Mouse (Mus musculus): ENCODE results near the gene Srpk1. TPM values are rescaled to one million over a fixed set of nuclear protein-coding genes. Genes with fewer than 3 reads are reported as not detected.

The Srpk1 gene
- polyA plus RNA-seq, 1 experiment from 2014 or later = 124 TPM

GRCm38 (mm10) chr17:28640113-28640512, 17.6 kb upstream of the Srpk1 start:
- no peaks in the 10 kb centered on the region for H3K9me3 ChIP-seq (ENCODE audit: control insufficient read depth, low read length)
- no peak overlapping the region for H3K9ac ChIP-seq (ENCODE audit: low read length)
- H3K4me2 ChIP-seq (ENCODE audit: low read depth, severe bottlenecking) = no peak overlapping the region
- 0 out of 2 replicates have a peak, but pooled peaks cover 2% of the 10 kb centered on the region for H3K4me1 ChIP-seq (ENCODE audit: control insufficient read depth, insufficient read depth, low read length)
- WGBS = 86% methylated on average over 3 of the region's 3 CpGs
- DNase-seq (ENCODE audit: low spot score) (no peak), ATAC-seq (ENCODE audit: insufficient number of reproducible peaks, low FRiP score, low TSS enrichment, low read depth) (no peak)
- no peaks in the 10 kb centered on the region for H3K27me3 ChIP-seq (ENCODE audit: control insufficient read depth, insufficient read depth, low read length)
- H3K36me3 ChIP-seq (ENCODE audit: control insufficient read depth, insufficient read depth, low read length) = no peaks in the 10 kb centered on the region
- H3K4me3 ChIP-seq (ENCODE audit: low read depth, low read length) = no peak overlapping the region
- no peak overlapping the region for H3K27ac ChIP-seq (replicated peaks; ENCODE audit: low read depth, low read length)

DNA sequence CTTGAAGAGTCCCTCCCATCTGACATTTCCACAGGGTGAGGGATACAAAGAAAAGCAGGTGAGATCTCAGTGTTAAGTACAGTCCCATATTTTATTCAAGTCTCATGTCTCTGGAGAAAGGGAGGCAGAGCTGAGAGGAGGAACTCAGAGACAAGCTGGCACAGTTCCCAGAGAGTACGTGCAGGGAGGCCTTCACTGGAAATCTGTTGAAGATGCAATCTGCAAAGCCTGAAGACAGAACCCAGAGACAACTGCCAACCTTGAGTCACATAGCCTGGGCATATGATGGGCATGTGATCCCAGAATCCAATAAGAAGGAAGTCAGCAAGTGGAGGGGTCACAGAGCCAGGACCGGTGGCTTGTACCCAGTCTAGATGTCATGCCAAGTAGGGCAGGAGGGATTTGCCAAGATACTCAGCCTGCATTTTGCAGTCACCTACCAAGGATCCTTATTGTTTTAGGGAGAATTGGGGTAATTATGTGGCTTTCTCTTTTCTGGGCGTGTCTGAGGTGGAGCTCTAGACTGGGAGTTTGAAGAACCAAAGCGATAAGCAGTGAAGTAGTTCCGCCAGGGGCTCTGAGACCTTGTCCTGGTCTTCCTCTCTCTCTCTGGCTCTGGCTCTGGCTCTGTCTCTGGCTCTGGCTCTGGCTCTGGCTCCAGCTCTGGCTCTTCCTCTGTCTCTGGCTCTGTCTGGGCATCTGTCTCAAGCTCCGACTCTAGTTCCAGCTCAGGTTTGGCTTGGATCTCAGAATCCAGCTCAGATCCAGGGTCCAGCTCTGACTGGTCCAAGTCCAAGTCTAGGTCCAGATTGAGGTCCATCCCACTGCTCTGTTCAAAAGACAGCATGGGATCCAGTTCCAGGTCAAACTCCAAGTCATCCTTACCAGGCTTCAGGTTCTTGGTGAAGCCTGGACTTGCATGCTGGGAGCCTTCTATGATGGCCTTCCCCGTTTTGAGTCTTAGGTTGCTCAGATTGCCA, 15.5 kb upstream of the Srpk1 start:
- Histone ChIP-seq H3K4me1 (ENCODE audit: control insufficient read depth, insufficient read depth, low read length) (0 out of 2 replicates have a peak, but pooled peaks cover 2% of the 10 kb centered on the region), H3K9ac (ENCODE audit: low read length) (no peak overlapping the region), H3K9me3 (ENCODE audit: control insufficient read depth, low read length) (no peaks in the 10 kb centered on the region), H3K27ac (replicated peaks; ENCODE audit: low read depth, low read length) (no peak overlapping the region), H3K27me3 (ENCODE audit: control insufficient read depth, insufficient read depth, low read length) (no peaks in the 10 kb centered on the region), H3K4me3 (ENCODE audit: low read depth, low read length) (no peak overlapping the region), H3K36me3 (ENCODE audit: control insufficient read depth, insufficient read depth, low read length) (no peaks in the 10 kb centered on the region), H3K4me2 (ENCODE audit: low read depth, severe bottlenecking) (no peak overlapping the region)
- DNase-seq (ENCODE audit: low spot score) (no peak), ATAC-seq (ENCODE audit: insufficient number of reproducible peaks, low FRiP score, low TSS enrichment, low read depth) (no peak)
- 91% methylated on average over 7 of the region's 7 CpGs for WGBS

- H3K27me3 ChIP-seq (ENCODE audit: control insufficient read depth, insufficient read depth, low read length) = no peaks in the 10 kb centered on the region
- ATAC-seq (ENCODE audit: insufficient number of reproducible peaks, low FRiP score, low TSS enrichment, low read depth) = no peak
Observed at GRCm38 (mm10) chr17:28635842-28636241, 13.3 kb upstream of the Srpk1 start.

GRCm38 (mm10) chr17:28629125-28629524, 6.6 kb upstream of the Srpk1 start:
- Histone ChIP-seq H3K4me2 (ENCODE audit: low read depth, severe bottlenecking) (no peak overlapping the region), H3K4me1 (ENCODE audit: control insufficient read depth, insufficient read depth, low read length) (0 out of 2 replicates have a peak, but pooled peaks cover 2% of the 10 kb centered on the region), H3K4me3 (ENCODE audit: low read depth, low read length) (no peak overlapping the region), H3K9me3 (ENCODE audit: control insufficient read depth, low read length) (no peaks in the 10 kb centered on the region), H3K9ac (ENCODE audit: low read length) (no peak overlapping the region), H3K27me3 (ENCODE audit: control insufficient read depth, insufficient read depth, low read length) (no peaks in the 10 kb centered on the region), H3K36me3 (ENCODE audit: control insufficient read depth, insufficient read depth, low read length) (no peaks in the 10 kb centered on the region), H3K27ac (replicated peaks; ENCODE audit: low read depth, low read length) (no peak overlapping the region)
- ATAC-seq (ENCODE audit: insufficient number of reproducible peaks, low FRiP score, low TSS enrichment, low read depth) (no peak), DNase-seq (ENCODE audit: low spot score) (no peak)
- 34% methylated on average over 3 of the region's 3 CpGs for WGBS

More at GRCm38 (mm10) chr17:28635842-28636241, 13.3 kb upstream of the Srpk1 start:
- no peak overlapping the region for H3K4me2 ChIP-seq (ENCODE audit: low read depth, severe bottlenecking)
- no peak overlapping the region for H3K9ac ChIP-seq (ENCODE audit: low read length)
- no peak overlapping the region for H3K27ac ChIP-seq (replicated peaks; ENCODE audit: low read depth, low read length)
- no peak for DNase-seq (ENCODE audit: low spot score)
- H3K4me3 ChIP-seq (ENCODE audit: low read depth, low read length) = no peak overlapping the region
- 77% methylated on average over 5 of the region's 5 CpGs for WGBS
- H3K9me3 ChIP-seq (ENCODE audit: control insufficient read depth, low read length) = no peaks in the 10 kb centered on the region
- no peaks in the 10 kb centered on the region for H3K36me3 ChIP-seq (ENCODE audit: control insufficient read depth, insufficient read depth, low read length)
- 0 out of 2 replicates have a peak, but pooled peaks cover 2% of the 10 kb centered on the region for H3K4me1 ChIP-seq (ENCODE audit: control insufficient read depth, insufficient read depth, low read length)

DNA sequence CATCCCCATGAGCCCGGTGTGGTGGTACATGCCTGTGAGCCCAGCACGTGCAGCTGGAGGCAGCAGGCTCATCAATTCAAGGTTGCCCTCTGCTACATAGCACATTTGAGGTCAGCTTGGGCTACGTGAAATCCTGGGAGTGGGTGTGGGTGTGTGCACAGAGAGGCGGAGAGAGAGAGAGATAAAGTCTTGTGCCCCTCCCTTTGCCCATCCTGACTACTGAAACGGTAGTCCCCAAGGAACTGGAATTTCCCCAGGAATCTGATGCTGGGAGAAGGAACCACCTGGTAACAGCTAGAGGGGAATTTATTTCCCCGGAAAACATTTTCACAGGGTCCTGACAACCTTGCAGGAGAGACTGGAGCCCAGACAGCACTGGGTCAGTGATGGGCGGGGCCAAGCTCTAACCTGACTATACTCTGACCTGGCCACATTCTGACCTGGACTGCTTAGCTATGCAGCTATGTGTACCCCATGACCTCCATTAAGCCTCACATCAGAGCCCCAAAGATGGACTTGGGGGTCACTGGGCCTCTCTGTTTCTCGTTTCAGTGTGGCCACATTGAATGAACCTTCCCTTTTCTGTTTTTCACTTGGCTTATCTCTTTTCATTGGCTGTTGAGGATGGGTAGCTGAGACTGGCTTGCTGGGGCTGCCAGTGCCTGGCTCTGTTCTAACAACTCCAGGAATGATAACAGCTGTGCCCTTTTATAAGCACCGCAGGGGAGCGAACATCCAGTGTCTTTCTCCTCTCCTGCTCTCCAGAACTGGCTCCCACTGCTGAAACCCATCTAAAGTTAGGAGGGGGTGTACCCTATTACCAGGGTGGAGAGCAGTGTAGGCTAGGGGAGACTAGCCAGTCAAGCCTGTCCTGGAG, 6.0 kb upstream of the Srpk1 start:
- no peak for ATAC-seq (ENCODE audit: insufficient number of reproducible peaks, low FRiP score, low TSS enrichment, low read depth)
- Histone ChIP-seq H3K4me3 (ENCODE audit: low read depth, low read length) (no peak overlapping the region), H3K4me1 (ENCODE audit: control insufficient read depth, insufficient read depth, low read length) (0 out of 2 replicates have a peak, but pooled peaks cover 2% of the 10 kb centered on the region), H3K27ac (replicated peaks; ENCODE audit: low read depth, low read length) (no peak overlapping the region), H3K9ac (ENCODE audit: low read length) (no peak overlapping the region), H3K4me2 (ENCODE audit: low read depth, severe bottlenecking) (no peak overlapping the region), H3K36me3 (ENCODE audit: control insufficient read depth, insufficient read depth, low read length) (no peaks in the 10 kb centered on the region), H3K27me3 (ENCODE audit: control insufficient read depth, insufficient read depth, low read length) (no peaks in the 10 kb centered on the region), H3K9me3 (ENCODE audit: control insufficient read depth, low read length) (no peaks in the 10 kb centered on the region)
- DNase-seq (ENCODE audit: low spot score) = no peak
- 58% methylated on average over 10 of the region's 10 CpGs for WGBS

- Histone ChIP-seq H3K9ac (ENCODE audit: low read length) (no peak overlapping the region), H3K9me3 (ENCODE audit: control insufficient read depth, low read length) (no peaks in the 10 kb centered on the region), H3K4me2 (ENCODE audit: low read depth, severe bottlenecking) (no peak overlapping the region), H3K4me1 (ENCODE audit: control insufficient read depth, insufficient read depth, low read length) (no peaks in the 10 kb centered on the region), H3K27me3 (ENCODE audit: control insufficient read depth, insufficient read depth, low read length) (no peaks in the 10 kb centered on the region), H3K4me3 (ENCODE audit: low read depth, low read length) (no peak overlapping the region), H3K27ac (replicated peaks; ENCODE audit: low read depth, low read length) (no peak overlapping the region), H3K36me3 (ENCODE audit: control insufficient read depth, insufficient read depth, low read length) (no peaks in the 10 kb centered on the region)
- WGBS = 87% methylated on average over 2 of the region's 2 CpGs
- DNase-seq (ENCODE audit: low spot score) = no peak
- ATAC-seq (ENCODE audit: insufficient number of reproducible peaks, low FRiP score, low TSS enrichment, low read depth) = no peak
Observed at GRCm38 (mm10) chr17:28626937-28627336, 4.4 kb upstream of the Srpk1 start.

DNA sequence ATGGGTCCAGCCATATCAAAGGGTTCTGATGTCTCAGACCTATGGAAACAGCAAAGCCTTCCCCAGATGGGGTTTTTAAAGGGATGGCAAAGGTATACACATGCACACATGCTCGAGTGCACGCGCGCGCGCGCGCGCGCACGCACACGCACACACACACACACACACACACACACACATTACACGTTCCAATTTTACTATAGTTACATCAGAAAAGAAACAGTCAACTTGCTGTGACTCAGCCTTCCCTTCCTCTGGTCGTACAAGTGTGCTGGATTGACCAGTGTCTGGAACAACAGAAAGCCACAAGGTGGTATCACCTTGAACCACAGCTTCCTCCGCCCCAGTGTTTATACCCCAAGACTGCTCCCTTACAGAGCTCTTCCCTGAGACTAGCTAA, 2.8 kb upstream of the Srpk1 start:
- Histone ChIP-seq H3K27ac (replicated peaks; ENCODE audit: low read depth, low read length) (no peak overlapping the region), H3K4me2 (ENCODE audit: low read depth, severe bottlenecking) (no peak overlapping the region), H3K9me3 (ENCODE audit: control insufficient read depth, low read length) (no peaks in the 10 kb centered on the region), H3K9ac (ENCODE audit: low read length) (no peak overlapping the region), H3K4me3 (ENCODE audit: low read depth, low read length) (no peak overlapping the region), H3K4me1 (ENCODE audit: control insufficient read depth, insufficient read depth, low read length) (peaks cover 7% of the 10 kb centered on the region), H3K36me3 (ENCODE audit: control insufficient read depth, insufficient read depth, low read length) (no peaks in the 10 kb centered on the region), H3K27me3 (ENCODE audit: control insufficient read depth, insufficient read depth, low read length) (no peaks in the 10 kb centered on the region)
- DNase-seq (ENCODE audit: low spot score) (no peak), ATAC-seq (ENCODE audit: insufficient number of reproducible peaks, low FRiP score, low TSS enrichment, low read depth) (no peak)
- WGBS = 95% methylated on average over 15 of the region's 15 CpGs

GRCm38 (mm10) chr17:28624841-28625240, 2.3 kb upstream of the Srpk1 start:
- Histone ChIP-seq H3K9ac (ENCODE audit: low read length) (no peak overlapping the region), H3K4me3 (ENCODE audit: low read depth, low read length) (no peak overlapping the region), H3K36me3 (ENCODE audit: control insufficient read depth, insufficient read depth, low read length) (no peaks in the 10 kb centered on the region; the same call in 1 of the 2 replicates), H3K27me3 (ENCODE audit: control insufficient read depth, insufficient read depth, low read length) (no peaks in the 10 kb centered on the region), H3K4me1 (ENCODE audit: control insufficient read depth, insufficient read depth, low read length) (peaks cover 7% of the 10 kb centered on the region), H3K4me2 (ENCODE audit: low read depth, severe bottlenecking) (no peak overlapping the region), H3K9me3 (ENCODE audit: control insufficient read depth, low read length) (no peaks in the 10 kb centered on the region), H3K27ac (replicated peaks; ENCODE audit: low read depth, low read length) (no peak overlapping the region)
- DNase-seq (ENCODE audit: low spot score) (no peak), ATAC-seq (ENCODE audit: insufficient number of reproducible peaks, low FRiP score, low TSS enrichment, low read depth) (no peak)
- 76% methylated on average over 2 of the region's 2 CpGs for WGBS
